Mouse (Mus musculus): ENCODE measurements at regions not wholly inside any gene's neighbourhood (a gene's known extent, or its start where the extent isn't known, plus 50 kb on each side); places are given as distances from the start of the nearest gene placed in this dataset.
"Not testable (repeated sequence)": the region's sequence is repeated elsewhere in the genome, so short reads cannot be mapped to it uniquely, and the experiment has no call there.

GRCm38 (mm10) chr14:53633743-53634142 lies 620.2 kb downstream of the Dad1 start:
- ATAC-seq (replicated peaks; ENCODE audit: low FRiP score, low read depth); H3K9me3 ChIP-seq (replicated peaks; ENCODE audit: low read length); H3K27me3 ChIP-seq (ENCODE audit: insufficient read depth, low read length); H3K27ac ChIP-seq; H3K4me3 ChIP-seq (replicated peaks; ENCODE audit: low read depth, low read length); H3K4me1 ChIP-seq (replicated peaks; ENCODE audit: insufficient read depth, low read length); DNase-seq (ENCODE audit: low spot score); H3K9ac ChIP-seq (ENCODE audit: low read depth, low read length); H3K36me3 ChIP-seq (ENCODE audit: insufficient read depth, low read length); H3K4me2 ChIP-seq (ENCODE audit: low read length): not testable (repeated sequence)
- WGBS = 53% methylated on average over 1 of the region's 1 CpGs

- not testable (repeated sequence) for H3K9me3 ChIP-seq (replicated peaks; ENCODE audit: low read length); H3K4me2 ChIP-seq (ENCODE audit: low read length); H3K4me1 ChIP-seq (replicated peaks; ENCODE audit: insufficient read depth, low read length); H3K9ac ChIP-seq (ENCODE audit: low read depth, low read length); H3K27me3 ChIP-seq (ENCODE audit: insufficient read depth, low read length); ATAC-seq (replicated peaks; ENCODE audit: low FRiP score, low read depth); H3K36me3 ChIP-seq (ENCODE audit: insufficient read depth, low read length); H3K27ac ChIP-seq; DNase-seq (ENCODE audit: low spot score); H3K4me3 ChIP-seq (replicated peaks; ENCODE audit: low read depth, low read length)
- WGBS = 62% methylated on average over 4 of the region's 4 CpGs
- peak; percentile 17; the same call in 1 of the 2 replicates for TF ChIP-seq CTCF (IDR thresholded peaks at IDR 0.05; ENCODE audit: low read depth)
Measured at GRCm38 (mm10) chr14:53621376-53621775, 632.5 kb downstream of the Dad1 start.

- H3K9me3 ChIP-seq (replicated peaks; ENCODE audit: low read length); H3K4me2 ChIP-seq (ENCODE audit: low read length); H3K4me1 ChIP-seq (replicated peaks; ENCODE audit: insufficient read depth, low read length); ATAC-seq (replicated peaks; ENCODE audit: low FRiP score, low read depth); DNase-seq (ENCODE audit: low spot score); H3K27ac ChIP-seq; H3K36me3 ChIP-seq (ENCODE audit: insufficient read depth, low read length); H3K4me3 ChIP-seq (replicated peaks; ENCODE audit: low read depth, low read length); H3K9ac ChIP-seq (ENCODE audit: low read depth, low read length); H3K27me3 ChIP-seq (ENCODE audit: insufficient read depth, low read length): not testable (repeated sequence)
- 42% methylated on average over 3 of the region's 3 CpGs for WGBS
Measured at GRCm38 (mm10) chr14:53616061-53616460, 637.8 kb downstream of the Dad1 start.

- no peak overlapping the region for H3K4me2 ChIP-seq (ENCODE audit: low read length)
- H3K9me3 ChIP-seq (replicated peaks; ENCODE audit: low read length) = no peaks in the 10 kb centered on the region
- no peak for ATAC-seq (replicated peaks; ENCODE audit: low FRiP score, low read depth)
- no peaks in the 10 kb centered on the region for H3K27me3 ChIP-seq (ENCODE audit: insufficient read depth, low read length)
- H3K36me3 ChIP-seq (ENCODE audit: insufficient read depth, low read length) = no peaks in the 10 kb centered on the region
- no peaks in the 10 kb centered on the region for H3K4me1 ChIP-seq (replicated peaks; ENCODE audit: insufficient read depth, low read length)
- no peak for DNase-seq (ENCODE audit: low spot score)
- H3K27ac ChIP-seq = no peak overlapping the region
- no peak overlapping the region for H3K4me3 ChIP-seq (replicated peaks; ENCODE audit: low read depth, low read length)
- H3K9ac ChIP-seq (ENCODE audit: low read depth, low read length) = no peak overlapping the region
- peak; percentile 43 for TF ChIP-seq CTCF (IDR thresholded peaks at IDR 0.05; ENCODE audit: low read depth)
Measured at GRCm38 (mm10) chr14:53614341-53614740, 639.6 kb downstream of the Dad1 start.

- not testable (repeated sequence) for H3K27me3 ChIP-seq (ENCODE audit: insufficient read depth, low read length)
Measured at GRCm38 (mm10) chr14:53599299-53599698, 654.6 kb downstream of the Dad1 start.

GRCm38 (mm10) chr14:53597287-53597686 lies 656.6 kb downstream of the Dad1 start:
- H3K4me3 ChIP-seq (replicated peaks; ENCODE audit: low read depth, low read length); H3K4me1 ChIP-seq (replicated peaks; ENCODE audit: insufficient read depth, low read length); H3K36me3 ChIP-seq (ENCODE audit: insufficient read depth, low read length); H3K27ac ChIP-seq; H3K9me3 ChIP-seq (replicated peaks; ENCODE audit: low read length); DNase-seq (ENCODE audit: low spot score); H3K9ac ChIP-seq (ENCODE audit: low read depth, low read length); H3K4me2 ChIP-seq (ENCODE audit: low read length); ATAC-seq (replicated peaks; ENCODE audit: low FRiP score, low read depth); H3K27me3 ChIP-seq (ENCODE audit: insufficient read depth, low read length): not testable (repeated sequence)

More at GRCm38 (mm10) chr14:53599299-53599698, 654.6 kb downstream of the Dad1 start:
- not testable (repeated sequence) for DNase-seq (ENCODE audit: low spot score); H3K4me3 ChIP-seq (replicated peaks; ENCODE audit: low read depth, low read length); ATAC-seq (replicated peaks; ENCODE audit: low FRiP score, low read depth); H3K9ac ChIP-seq (ENCODE audit: low read depth, low read length); H3K4me2 ChIP-seq (ENCODE audit: low read length); H3K36me3 ChIP-seq (ENCODE audit: insufficient read depth, low read length); H3K9me3 ChIP-seq (replicated peaks; ENCODE audit: low read length); H3K27ac ChIP-seq; H3K4me1 ChIP-seq (replicated peaks; ENCODE audit: insufficient read depth, low read length)
- 40% methylated on average over 3 of the region's 3 CpGs for WGBS

GRCm38 (mm10) chr14:53590601-53591000 lies 663.3 kb downstream of the Dad1 start:
- H3K4me2 ChIP-seq (ENCODE audit: low read length); H3K27ac ChIP-seq; H3K36me3 ChIP-seq (ENCODE audit: insufficient read depth, low read length); H3K9ac ChIP-seq (ENCODE audit: low read depth, low read length); H3K27me3 ChIP-seq (ENCODE audit: insufficient read depth, low read length); H3K9me3 ChIP-seq (replicated peaks; ENCODE audit: low read length); H3K4me3 ChIP-seq (replicated peaks; ENCODE audit: low read depth, low read length); ATAC-seq (replicated peaks; ENCODE audit: low FRiP score, low read depth); H3K4me1 ChIP-seq (replicated peaks; ENCODE audit: insufficient read depth, low read length): not testable (repeated sequence)
- TF ChIP-seq CTCF (IDR thresholded peaks at IDR 0.05; ENCODE audit: low read depth) = peak; percentile 41; the same call in 1 of the 2 replicates
- DNase-seq (ENCODE audit: low spot score) = peak; percentile 4
- WGBS = 43% methylated on average over 6 of the region's 6 CpGs

GRCm38 (mm10) chr14:53582528-53582927 lies 671.4 kb downstream of the Dad1 start:
- H3K9me3 ChIP-seq (replicated peaks; ENCODE audit: low read length); H3K4me1 ChIP-seq (replicated peaks; ENCODE audit: insufficient read depth, low read length); H3K36me3 ChIP-seq (ENCODE audit: insufficient read depth, low read length); H3K27me3 ChIP-seq (ENCODE audit: insufficient read depth, low read length); H3K9ac ChIP-seq (ENCODE audit: low read depth, low read length); ATAC-seq (replicated peaks; ENCODE audit: low FRiP score, low read depth); H3K27ac ChIP-seq; DNase-seq (ENCODE audit: low spot score); H3K4me2 ChIP-seq (ENCODE audit: low read length); H3K4me3 ChIP-seq (replicated peaks; ENCODE audit: low read depth, low read length): not testable (repeated sequence)
- 86% methylated on average over 6 of the region's 6 CpGs for WGBS

All from kidney, postnatal 0 days (tissue).